Mouse (Mus musculus) MEL (cell line): ENCODE data around the gene Gm1113. TPM values are rescaled to one million over a fixed set of nuclear protein-coding genes. Genes with fewer than 3 reads are reported as not detected.
A peak's percentile ranks its signal among the peaks of the same experiment; 100 is the strongest.

Experiments used
- DNase-seq: peaks from one replicate; pipeline ENCODE4 v3.0.0; 2011; ENCODE audit warnings: low read depth, low spot score
- H3K27ac ChIP-seq: 2 replicates; pipeline ENCODE4 v1.5.1; 2012; ENCODE audit warnings: low read depth, mild to moderate bottlenecking, control low read depth, low read length, moderate library complexity; ENCODE audit not compliant: control insufficient read depth
- H3K27me3 ChIP-seq, 2 experiments: fragments of 150-350 bp in 1 of 2; sonication (generic) in 1 of 2; 2 replicates each; pipeline ENCODE4 v1.6.1; 2012; ENCODE audit warnings: low read length in 2 of 2, mild to moderate bottlenecking in 2 of 2, improper control_type of control experiment in 1 of 2, moderate library complexity in 1 of 2; ENCODE audit not compliant: insufficient read depth in 2 of 2, control insufficient read depth in 1 of 2
- H3K36me3 ChIP-seq, 2 experiments: 2 replicates each; pipeline ENCODE4 v1.6.1; 2012 to 2014; ENCODE audit warnings: low read length in 2 of 2, improper control_type of control experiment in 1 of 2, inconsistent platforms in 1 of 2, mild to moderate bottlenecking in 1 of 2; ENCODE audit not compliant: insufficient read depth in 2 of 2, control insufficient read depth in 1 of 2
- H3K4me1 ChIP-seq, 2 experiments: fragments of 150-350 bp in 1 of 2; sonication (generic) in 1 of 2; 2 replicates each; pipeline ENCODE4 v1.6.1; 2012; ENCODE audit warnings: low read length in 2 of 2, improper control_type of control experiment in 1 of 2, mild to moderate bottlenecking in 1 of 2; ENCODE audit not compliant: insufficient read depth in 2 of 2, control insufficient read depth in 1 of 2
- H3K4me3 ChIP-seq, 2 experiments: fragments of 150-350 bp in 1 of 2; sonication (generic) in 1 of 2; 2 replicates each; pipeline ENCODE4 v1.5.1; 2012; ENCODE audit warnings: low read depth in 2 of 2, low read length in 2 of 2, mild to moderate bottlenecking in 2 of 2, moderate library complexity in 2 of 2, control low read depth in 1 of 2, improper control_type of control experiment in 1 of 2; ENCODE audit not compliant: control insufficient read depth in 1 of 2, insufficient read depth in 1 of 2
- H3K79me2 ChIP-seq: 2 replicates; pipeline ENCODE4 v1.6.1; 2012; ENCODE audit warnings: mild to moderate bottlenecking, low read length, moderate library complexity; ENCODE audit not compliant: control insufficient read depth, poor library complexity, insufficient read depth
- H3K9ac ChIP-seq: 2 replicates; pipeline ENCODE4 v1.6.1; 2012; ENCODE audit warnings: low read depth, mild to moderate bottlenecking, control low read depth, low read length, moderate library complexity; ENCODE audit not compliant: control insufficient read depth, poor library complexity, severe bottlenecking
- H3K9me3 ChIP-seq: fragments of 150-350 bp; sonication (generic); replicated peaks from 2 replicates; pipeline ENCODE4 v1.6.1; 2012; ENCODE audit warnings: mild to moderate bottlenecking, low read length, improper control_type of control experiment, moderate library complexity; ENCODE audit not compliant: insufficient read depth
- CHD1 ChIP-seq: IDR thresholded peaks from 2 replicates; pipeline ENCODE4 v1.6.1; 2012; ENCODE audit warnings: low read depth, mild to moderate bottlenecking, inconsistent platforms, low read length, improper control_type of control experiment
- CTCF ChIP-seq, 3 experiments: IDR thresholded peaks in 2 of 3; conservative IDR thresholded peaks in 1 of 3; 2 replicates each; pipeline ENCODE4 v1.5.1; 2011 to 2012; ENCODE audit warnings: low read length in 3 of 3, low read depth in 2 of 3, mild to moderate bottlenecking in 2 of 3, improper control_type of control experiment in 1 of 3, inconsistent platforms in 1 of 3, mixed read lengths in 1 of 3, moderate library complexity in 1 of 3; ENCODE audit not compliant: control insufficient read depth in 1 of 3, insufficient read depth in 1 of 3, poor library complexity in 1 of 3, severe bottlenecking in 1 of 3
- ETS1 ChIP-seq: IDR thresholded peaks from 2 replicates; pipeline ENCODE4 v1.6.1; 2012; ENCODE audit warnings: low read depth, mild to moderate bottlenecking, inconsistent platforms, low read length, improper control_type of control experiment, moderate library complexity
- GATA1 ChIP-seq: IDR thresholded peaks from 2 replicates; pipeline ENCODE4 v1.6.1; 2011; ENCODE audit warnings: low read depth, low read length, improper control_type of control experiment
- MEF2A ChIP-seq: IDR thresholded peaks from 2 replicates; pipeline ENCODE4 v1.6.1; 2014; ENCODE audit warnings: low read depth, mild to moderate bottlenecking, inconsistent platforms, low read length, improper control_type of control experiment; ENCODE audit not compliant: poor library complexity, insufficient replicate concordance, severe bottlenecking; ENCODE audit errors: extremely low read depth
- MXI1 ChIP-seq: IDR thresholded peaks from 2 replicates; pipeline ENCODE4 v1.6.1; 2011; ENCODE audit warnings: mild to moderate bottlenecking, low read depth, low read length, improper control_type of control experiment
- NELFE ChIP-seq: IDR thresholded peaks from 2 replicates; pipeline ENCODE4 v1.6.1; 2011; ENCODE audit warnings: low read depth, low read length, improper control_type of control experiment
- NRF1 ChIP-seq: IDR thresholded peaks from 2 replicates; pipeline ENCODE4 v1.6.1; 2014; ENCODE audit warnings: low read depth, mild to moderate bottlenecking, inconsistent platforms, low read length, improper control_type of control experiment, moderate library complexity; ENCODE audit not compliant: poor library complexity, insufficient read depth, severe bottlenecking
- RCOR1 ChIP-seq: IDR thresholded peaks from 2 replicates; pipeline ENCODE4 v1.6.1; 2012; ENCODE audit warnings: low read depth, mild to moderate bottlenecking, inconsistent platforms, low read length, improper control_type of control experiment
- SIN3A ChIP-seq: IDR thresholded peaks from 2 replicates; pipeline ENCODE4 v1.6.1; 2012; ENCODE audit warnings: low read length, improper control_type of control experiment, inconsistent platforms
- SMC3 ChIP-seq: IDR thresholded peaks from 2 replicates; pipeline ENCODE4 v1.6.1; 2011; ENCODE audit warnings: low read depth, low read length, improper control_type of control experiment
- TAL1 ChIP-seq: IDR thresholded peaks from 2 replicates; pipeline ENCODE4 v1.6.1; 2012; ENCODE audit warnings: mild to moderate bottlenecking, inconsistent platforms, low read length, moderate library complexity, mixed read lengths
- TBP ChIP-seq: IDR thresholded peaks from 2 replicates; pipeline ENCODE4 v1.8.0; 2011; ENCODE audit warnings: low read depth, low read length, improper control_type of control experiment
- TCF12 ChIP-seq: IDR thresholded peaks from 2 replicates; pipeline ENCODE4 v1.6.1; 2014; ENCODE audit warnings: low read depth, mild to moderate bottlenecking, inconsistent platforms, low read length, improper control_type of control experiment, moderate library complexity
- USF2 ChIP-seq, 2 experiments: IDR thresholded peaks; 2 replicates each; pipeline ENCODE4 v1.6.1; 2011 to 2012; ENCODE audit warnings: improper control_type of control experiment in 2 of 2, low read length in 2 of 2, borderline replicate concordance in 1 of 2, inconsistent platforms in 1 of 2, low read depth in 1 of 2, mild to moderate bottlenecking in 1 of 2; ENCODE audit not compliant: insufficient read depth in 1 of 2
- ZNF384 ChIP-seq: IDR thresholded peaks from 2 replicates; pipeline ENCODE4 v1.6.1; 2012; ENCODE audit warnings: low read depth, mild to moderate bottlenecking, inconsistent platforms, low read length, improper control_type of control experiment
- polyA plus RNA-seq, 2 experiments: library from polyadenylated mRNA; stranded (reverse) in 1 of 2; unstranded in 1 of 2; fragments of >175 nt in 1 of 2; fragments of >200 nt in 1 of 2; gene quantifications; 2 replicates each; pipeline versions ENCODE4 v1.2.1 to v1.2.4; 2012; ENCODE audit warnings: low replicate concordance in 2 of 2, low read depth in 1 of 2; ENCODE audit not compliant: insufficient read length in 2 of 2, insufficient read depth in 1 of 2, missing spikeins in 1 of 2
- total RNA-seq: library from RNA; depleted of rRNA; stranded (reverse); fragments of 300-350 nt; gene quantifications from 2 replicates; pipeline ENCODE4 v1.2.3, GENCODE M21; 2012

Gm1113 gene
- total and polyA plus RNA-seq, 3 experiments: not detected

DNA sequence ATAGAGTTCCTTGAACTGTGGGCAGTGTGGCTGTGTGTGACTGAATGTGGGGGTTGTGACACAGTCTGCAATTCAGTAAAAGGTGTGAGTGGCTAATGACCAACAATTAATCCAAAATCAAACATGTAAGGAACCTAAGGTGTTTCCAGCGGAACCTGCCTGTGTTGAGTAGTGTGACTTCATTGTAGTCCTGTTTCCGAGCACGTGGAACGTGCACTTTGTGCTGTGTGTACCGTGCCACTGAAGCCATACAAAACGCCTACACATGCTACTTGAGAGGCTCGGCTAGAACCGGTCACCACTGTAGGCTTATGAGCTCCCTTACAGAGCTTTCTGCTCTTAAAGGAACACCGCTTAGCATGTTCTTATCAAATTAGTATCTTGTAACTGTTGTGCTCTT lies 30.4 kb upstream of the Gm1113 start:
- no peaks in the 10 kb centered on the region for H3K79me2 ChIP-seq
- TF ChIP-seq SMC3 (no peak), TCF12 (no peak), NRF1 (no peak), MEF2A (no peak), CTCF (IDR thresholded peaks at IDR 0.05 in 2 of 3, conservative IDR thresholded peaks at IDR 0.05 in 1 of 3; ENCODE audit: control insufficient read depth in 1 of 3, insufficient read depth in 1 of 3, low read depth in 2 of 3, low read length in 3 of 3, poor library complexity in 1 of 3, severe bottlenecking in 1 of 3) (no peak), NELFE (no peak), USF2 (IDR thresholded peaks at IDR 0.05; ENCODE audit: borderline replicate concordance in 1 of 2, insufficient read depth in 1 of 2, low read depth in 1 of 2, low read length in 2 of 2) (no peak), TAL1 (no peak)
- TF ChIP-seq, all 39 proteins: peak for 0
- no peaks in the 10 kb centered on the region for H3K9me3 ChIP-seq
- H3K27me3 ChIP-seq: peaks cover 0 to 2% of the 10 kb centered on the region in 2 experiments; a peak in 2 of 4 replicates
- no peak for DNase-seq
- peaks cover 0 to 6% of the 10 kb centered on the region in 2 experiments; a peak in 2 of 4 replicates for H3K36me3 ChIP-seq
- H3K9ac ChIP-seq: no peak overlapping the region
- no peak overlapping the region for H3K4me3 ChIP-seq
- no peak overlapping the region for H3K27ac ChIP-seq
- peaks cover 5 to 15% of the 10 kb centered on the region in 2 experiments for H3K4me1 ChIP-seq

DNA sequence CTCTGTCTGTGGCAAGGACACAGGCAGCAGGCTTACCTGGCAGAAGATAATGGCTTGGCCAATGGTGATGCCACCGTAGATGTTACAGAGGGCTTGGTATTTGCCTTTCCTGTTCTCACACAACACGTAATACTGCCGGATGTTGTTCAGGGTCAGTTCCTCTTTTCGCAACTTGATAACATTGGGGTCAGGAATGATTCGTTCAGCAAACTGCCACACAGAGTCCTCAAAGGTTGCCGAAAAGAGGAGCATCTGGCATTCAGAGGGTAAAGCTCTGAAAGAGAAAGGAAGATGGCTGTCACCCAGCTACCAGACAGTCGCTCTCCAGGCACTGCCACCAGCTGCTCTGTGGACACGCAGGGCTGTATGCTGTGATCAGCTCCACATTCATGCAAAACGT lies 28.7 kb upstream of the Gm1113 start:
- Histone ChIP-seq H3K4me3 (peak overlapping the region; percentile 12 to 49; a peak in 3 of 4 replicates), H3K4me1 (peaks cover 5 to 15% of the 10 kb centered on the region in 2 experiments), H3K27me3 (peaks cover 0 to 2% of the 10 kb centered on the region in 2 experiments; a peak in 1 of 4 replicates), H3K9me3 (no peaks in the 10 kb centered on the region), H3K9ac (peak overlapping the region; percentile 15; the same call in 1 of the 2 replicates), H3K36me3 (peaks cover 0 to 6% of the 10 kb centered on the region in 2 experiments; a peak in 2 of 4 replicates), H3K79me2 (no peaks in the 10 kb centered on the region), H3K27ac (0 out of 2 replicates have a peak overlapping the region, but pooled peaks have one; percentile 12)
- peak; percentile 76 for DNase-seq
- no peak for TF ChIP-seq ZNF384
- TF ChIP-seq MEF2A: no peak
- TF ChIP-seq SIN3A: 0 out of 2 replicates have a peak, but pooled peaks have one; percentile 35
- TF ChIP-seq RCOR1: no peak
- TF ChIP-seq TBP: 0 out of 2 replicates have a peak, but pooled peaks have one; percentile 18
- TF ChIP-seq MXI1: no peak
- peak; percentile 54; the same call in 1 of the 2 replicates for TF ChIP-seq GATA1
- TF ChIP-seq ETS1: 0 out of 2 replicates have a peak, but pooled peaks have one; percentile 17
- no peak for TF ChIP-seq CHD1
- TF ChIP-seq, all 39 proteins: peak for 4
